Mouse (Mus musculus) kidney, postnatal 10 days (tissue): ENCODE data around the gene Slc35a3.

Source experiments
- DNase-seq: peaks from one replicate; pipeline ENCODE4 v3.0.0; 2021; ENCODE audit warnings: mixed read lengths

The Slc35a3 gene

DNA sequence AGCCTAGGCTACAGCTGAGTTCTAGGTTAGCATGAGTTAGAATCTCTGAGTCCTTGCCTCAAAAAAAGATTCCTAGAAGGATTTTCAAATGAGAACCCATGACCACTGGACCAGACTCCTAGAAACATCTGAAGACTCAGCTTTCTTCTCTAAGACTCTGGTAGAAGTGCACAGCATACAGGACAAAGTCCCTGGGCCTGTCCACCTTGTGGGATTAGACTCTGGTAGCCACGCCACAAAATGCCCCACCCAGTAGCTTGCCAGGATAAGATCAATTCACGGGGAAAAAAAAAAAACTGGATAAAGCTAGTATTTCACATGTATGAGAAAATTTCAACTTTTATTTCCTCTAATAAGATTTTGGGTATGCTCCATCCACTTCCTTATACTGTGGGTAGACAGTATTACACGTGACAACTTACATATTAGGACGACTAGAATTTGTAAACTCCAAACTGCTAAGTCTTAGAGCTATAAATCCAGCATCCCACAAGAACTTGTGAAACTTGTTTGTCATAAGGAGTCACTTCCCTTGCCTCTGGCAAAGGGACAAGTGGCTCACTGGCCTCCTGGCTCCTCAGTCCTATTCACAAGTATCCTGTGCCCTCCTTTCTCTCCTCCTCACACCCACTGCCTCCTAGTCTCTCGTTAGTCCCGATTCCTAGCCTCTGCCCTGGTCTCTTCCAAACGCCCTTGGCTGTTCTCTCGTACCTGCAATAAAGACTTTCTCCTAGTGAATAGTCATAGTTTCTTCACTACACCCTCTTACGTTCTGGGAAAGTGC is 74.7 kb downstream of the Slc35a3 start:
- DNase-seq = no peak

DNA sequence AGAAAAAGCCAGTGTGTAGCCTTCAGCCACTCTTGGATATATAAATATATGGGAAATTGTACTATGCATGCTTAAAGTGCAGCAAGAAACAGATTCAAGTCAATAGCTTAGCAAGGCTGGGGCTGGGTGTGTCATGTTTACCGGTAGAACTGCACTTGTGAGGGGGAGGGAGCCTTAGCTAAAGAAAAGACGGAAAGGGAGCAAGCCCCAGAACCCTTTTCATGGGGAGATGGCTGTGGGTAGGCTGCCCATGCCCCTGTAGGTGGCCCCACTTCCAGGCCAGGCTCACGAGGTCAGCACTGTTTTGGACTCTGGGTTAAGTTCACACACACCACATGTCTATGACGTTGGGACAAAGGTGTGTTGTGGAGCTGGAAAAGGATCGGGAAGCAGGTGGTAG is 76.8 kb downstream of the Slc35a3 start:
- no peak for DNase-seq

DNA sequence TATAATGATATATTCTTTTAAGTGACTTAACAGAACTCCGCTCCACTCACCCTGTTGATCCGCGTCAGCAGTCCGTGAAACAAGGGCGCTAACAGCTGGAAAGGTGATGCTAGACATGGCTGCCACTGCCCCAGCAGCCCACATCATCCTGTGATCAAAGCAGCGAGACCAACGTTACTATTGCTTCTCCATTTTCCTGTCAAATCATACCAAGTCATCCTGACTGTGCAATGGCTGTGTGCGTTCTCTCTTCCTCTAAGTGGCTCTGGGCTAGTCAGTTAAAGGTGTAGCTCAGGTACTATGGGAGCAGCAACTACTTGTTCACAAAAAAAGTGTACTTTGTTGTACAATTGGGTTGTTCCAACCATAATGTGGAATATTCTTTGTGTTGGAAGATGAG is 77.8 kb downstream of the Slc35a3 start:
- no peak for DNase-seq

DNA sequence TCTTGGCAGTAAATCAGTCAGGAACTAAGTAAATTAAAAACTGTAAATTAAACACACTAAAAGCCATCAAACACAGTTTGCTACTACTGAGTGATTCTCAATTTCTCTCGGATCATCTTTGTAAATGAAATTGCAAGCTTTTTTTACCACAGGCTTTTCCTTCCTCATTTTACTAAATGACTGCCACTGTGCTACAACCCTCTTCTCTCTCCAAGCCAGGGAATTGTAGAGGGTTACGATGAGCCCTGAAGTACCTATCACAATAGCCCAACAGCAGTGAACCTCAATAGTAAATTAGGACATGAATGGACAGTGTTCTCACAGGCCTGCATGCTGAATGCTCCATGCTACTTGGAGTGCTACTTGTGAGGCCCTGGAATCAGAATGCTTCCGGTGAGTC is 78.5 kb downstream of the Slc35a3 start:
- no peak for DNase-seq

DNA sequence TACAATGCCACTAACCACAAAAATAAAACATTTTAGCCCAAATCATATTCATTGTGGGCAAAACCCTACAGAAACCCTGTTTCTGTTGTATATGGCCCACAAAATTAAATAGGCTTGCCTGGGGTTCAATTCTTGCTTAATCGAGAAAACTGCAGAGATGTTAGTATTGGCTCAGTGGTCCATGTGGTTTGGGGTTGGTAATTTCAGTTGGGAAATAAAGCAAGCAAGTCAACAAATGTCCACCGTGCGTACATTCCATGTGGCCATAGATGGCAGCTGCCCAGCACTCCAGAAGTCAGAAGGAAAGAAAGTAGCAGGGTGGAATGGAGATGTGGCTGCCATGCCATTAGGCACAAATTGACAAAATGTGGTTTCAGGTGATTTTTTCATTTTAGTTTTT is 79.7 kb downstream of the Slc35a3 start:
- DNase-seq = no peak

DNA sequence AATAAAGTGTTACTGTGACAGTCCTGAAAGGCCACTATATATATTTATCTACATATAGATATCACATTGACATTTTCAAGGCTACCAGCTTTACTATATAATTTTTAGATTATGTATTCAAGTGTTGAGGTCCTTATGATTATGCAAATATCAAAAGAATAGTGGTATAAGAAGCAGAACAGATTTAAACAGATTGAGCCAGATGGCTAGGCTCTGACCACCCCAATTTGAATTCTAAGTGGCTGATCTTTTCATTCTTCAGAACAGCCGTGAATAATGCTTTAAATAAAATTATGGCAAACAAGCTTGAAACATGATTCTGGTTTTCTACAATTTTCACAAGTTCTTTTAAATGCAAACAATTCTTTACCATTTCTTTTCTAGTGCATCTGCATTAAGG is 81.2 kb downstream of the Slc35a3 start:
- no peak for DNase-seq

DNA sequence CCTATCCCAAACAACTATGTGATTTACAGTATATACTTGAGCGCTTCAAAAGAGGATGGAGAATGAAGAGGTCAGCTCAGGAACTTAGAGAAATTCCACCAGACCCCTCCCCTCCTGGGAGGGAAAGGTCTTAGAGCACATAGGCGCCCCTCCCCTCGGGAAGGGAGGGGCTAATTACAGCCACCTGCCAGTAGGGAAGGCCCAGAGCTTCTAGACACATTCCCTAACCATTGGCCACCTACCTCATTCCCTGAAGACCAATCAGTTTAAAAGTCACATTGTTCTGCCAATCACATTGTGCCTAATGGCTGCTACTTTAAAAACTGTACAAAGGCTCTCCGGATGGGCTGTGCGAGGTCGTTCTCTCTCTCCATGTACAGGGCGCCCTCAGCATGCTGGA is 90.0 kb downstream of the Slc35a3 start:
- DNase-seq = no peak

DNA sequence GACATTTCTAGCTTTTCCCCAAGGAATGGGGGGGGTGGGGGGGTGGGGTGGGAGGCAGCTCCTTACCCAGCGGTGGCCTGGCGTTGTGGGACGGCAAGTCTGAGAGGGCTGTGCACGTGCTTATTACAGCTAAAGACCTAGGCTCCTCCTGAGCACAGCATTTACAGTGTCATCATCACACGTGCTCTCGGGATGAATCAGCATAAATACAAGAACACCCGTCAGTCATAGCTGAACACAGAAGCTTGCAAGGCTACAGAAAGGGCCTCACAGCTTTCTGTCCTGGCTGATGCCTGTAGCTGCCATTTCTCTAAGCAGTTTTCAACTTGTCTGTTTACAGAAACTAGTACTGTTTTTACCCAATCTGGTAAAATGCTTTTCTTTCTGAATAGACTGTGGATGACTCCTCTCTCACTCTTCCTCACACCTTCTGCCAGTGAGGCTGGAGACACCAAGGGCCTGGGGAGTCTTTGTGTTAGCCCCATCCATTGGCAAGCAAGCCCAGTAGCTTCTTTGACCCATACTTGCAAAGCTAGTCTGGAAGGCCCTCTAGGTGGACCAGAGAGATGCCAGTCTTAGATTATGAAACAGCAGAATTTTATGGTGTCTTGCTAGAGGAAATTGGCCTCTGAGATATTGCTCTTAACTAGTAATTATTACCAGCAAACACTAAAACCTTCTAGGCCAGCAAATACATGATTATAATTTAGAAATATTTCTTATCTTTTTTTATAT is 91.8 kb downstream of the Slc35a3 start:
- DNase-seq = no peak
